Mouse (Mus musculus): ENCODE data around the gene Atp2a2. TPM values are rescaled to one million over a fixed set of nuclear protein-coding genes. Genes with fewer than 3 reads are reported as not detected.

The Atp2a2 gene
- polyA plus RNA-seq, 2 experiments: 12.8 to 25.9 TPM

DNA sequence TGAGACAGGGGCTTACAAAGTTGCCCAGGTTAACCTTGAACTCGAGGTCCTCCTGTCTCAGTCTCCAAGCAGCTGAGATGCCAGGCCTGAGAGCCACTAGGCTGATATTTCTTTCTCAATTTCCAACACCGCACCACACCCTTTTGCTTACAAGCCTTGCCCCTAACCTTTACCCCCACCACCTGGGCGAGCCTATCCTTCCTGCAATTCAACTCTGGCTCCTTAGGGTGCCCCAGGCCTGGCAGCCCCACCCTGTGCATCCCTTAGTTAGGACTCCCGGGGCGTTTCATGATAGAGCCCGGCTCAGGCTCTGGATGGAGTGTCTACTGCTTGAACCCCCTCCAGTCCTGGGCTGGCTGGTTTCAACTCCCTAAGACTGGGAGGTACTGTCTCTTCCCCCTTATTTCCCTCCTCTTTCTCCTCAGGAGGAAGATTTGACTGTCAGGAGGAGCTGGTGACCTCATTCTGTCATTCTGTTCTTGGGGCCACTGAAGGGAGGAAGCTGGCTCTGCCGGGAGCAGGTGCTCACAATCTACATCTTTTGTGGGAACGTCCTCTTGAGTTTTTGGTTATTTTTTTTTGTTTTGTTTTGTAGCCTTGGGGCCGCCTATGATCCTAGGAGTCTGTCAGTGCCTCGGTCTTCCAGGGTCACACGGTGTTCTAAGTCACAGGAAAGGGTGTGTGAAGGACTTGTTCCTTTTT lies 14.2 kb upstream of the Atp2a2 start:
- H3K9ac ChIP-seq (replicated peaks): no peak overlapping the region
- no peaks in the 10 kb centered on the region; the same call in 1 of the 2 replicates for H3K27me3 ChIP-seq (ENCODE audit: control insufficient read depth, insufficient read depth, low read length)
- ATAC-seq (ENCODE audit: insufficient read depth) (no peak), DNase-seq (ENCODE audit: low read depth in 3 of 3, low spot score in 3 of 3) (no peak)
- WGBS (ENCODE audit: insufficient replicate concordance): 48% methylated on average over 11 of the region's 11 CpGs
- H3K4me1 ChIP-seq (replicated peaks; ENCODE audit: control insufficient read depth in 2 of 2, insufficient read depth in 2 of 2, low read length in 1 of 2): peaks cover 3 to 4% of the 10 kb centered on the region in 2 experiments; a peak in 2 of 4 replicates
- no peak overlapping the region for H3K4me2 ChIP-seq (ENCODE audit: low read depth)
- H3K27ac ChIP-seq: no peak overlapping the region
- H3K4me3 ChIP-seq (ENCODE audit: insufficient read depth in 1 of 2, low read depth in 2 of 2, low read length in 2 of 2): no peak overlapping the region
- no peaks in the 10 kb centered on the region for H3K9me3 ChIP-seq (ENCODE audit: control insufficient read depth, low read length)
- no peaks in the 10 kb centered on the region for H3K36me3 ChIP-seq (replicated peaks; ENCODE audit: control insufficient read depth, insufficient read depth, low read depth)
- TF ChIP-seq CTCF (IDR thresholded peaks at IDR 0.05; ENCODE audit: low read depth): no peak
- no peak for TF ChIP-seq EP300 (IDR thresholded peaks at IDR 0.05; ENCODE audit: low read depth)

- WGBS (ENCODE audit: insufficient replicate concordance): 19% methylated on average over 8 of the region's 8 CpGs
Observed at GRCm38 (mm10) chr5:122514127-122514521, 12.1 kb upstream of the Atp2a2 start.

DNA sequence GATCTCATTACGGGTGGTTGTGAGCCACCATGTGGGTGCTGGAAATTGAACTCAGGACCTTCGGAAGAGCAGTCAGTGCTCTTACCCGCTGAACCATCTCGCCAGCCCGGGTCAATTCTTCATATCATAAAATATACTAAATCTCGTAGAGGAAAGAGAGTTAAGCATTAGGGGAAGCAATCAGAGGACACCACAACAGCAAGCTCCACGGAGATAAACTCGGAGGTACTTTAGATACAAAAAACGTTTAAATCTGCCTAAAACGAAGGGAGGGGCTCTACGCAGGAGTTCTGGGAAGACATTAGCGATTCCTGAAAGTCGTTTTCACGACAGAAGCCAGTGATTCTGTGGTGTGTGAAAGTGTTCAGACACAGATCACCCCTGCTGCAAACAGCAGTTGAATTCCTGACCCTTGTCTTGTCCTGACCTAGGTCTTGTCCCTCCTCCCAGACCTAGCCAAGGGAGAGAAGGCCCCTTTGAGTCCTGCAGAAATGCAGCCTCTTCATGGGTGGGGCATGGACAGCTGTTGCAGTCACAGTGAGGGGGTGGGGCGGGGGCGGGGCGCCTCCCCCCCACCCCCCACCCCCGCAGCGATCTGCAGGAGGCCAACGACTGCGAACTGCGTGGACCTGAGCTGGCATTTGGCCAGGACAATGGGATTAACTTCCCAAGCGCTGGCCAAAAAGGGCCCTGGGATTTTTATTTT lies 11.5 kb upstream of the Atp2a2 start:
- DNase-seq (ENCODE audit: low read depth in 3 of 3, low spot score in 3 of 3): no peak
- H3K4me1 ChIP-seq (replicated peaks; ENCODE audit: control insufficient read depth in 2 of 2, insufficient read depth in 2 of 2, low read length in 1 of 2): peaks cover 3 to 4% of the 10 kb centered on the region in 2 experiments; a peak in 2 of 4 replicates
- no peaks in the 10 kb centered on the region for H3K27me3 ChIP-seq (ENCODE audit: control insufficient read depth, insufficient read depth, low read length)
- TF ChIP-seq CTCF (IDR thresholded peaks at IDR 0.05; ENCODE audit: low read depth): no peak
- no peak for TF ChIP-seq EP300 (IDR thresholded peaks at IDR 0.05; ENCODE audit: low read depth)
- no peaks in the 10 kb centered on the region for H3K36me3 ChIP-seq (replicated peaks; ENCODE audit: control insufficient read depth, insufficient read depth, low read depth)
- no peak overlapping the region for H3K4me3 ChIP-seq (ENCODE audit: insufficient read depth in 1 of 2, low read depth in 2 of 2, low read length in 2 of 2)
- 29% methylated on average over 22 of the region's 23 CpGs for WGBS (ENCODE audit: insufficient replicate concordance)
- ATAC-seq (ENCODE audit: insufficient read depth): no peak
- no peak overlapping the region for H3K27ac ChIP-seq
- peak overlapping the region; percentile 31; the same call in 1 of the 2 replicates for H3K4me2 ChIP-seq (ENCODE audit: low read depth)
- H3K9me3 ChIP-seq (ENCODE audit: control insufficient read depth, low read length): no peaks in the 10 kb centered on the region
- H3K9ac ChIP-seq (replicated peaks): no peak overlapping the region

More at GRCm38 (mm10) chr5:122514127-122514521, 12.1 kb upstream of the Atp2a2 start:
- Histone ChIP-seq H3K4me3 (ENCODE audit: insufficient read depth in 1 of 2, low read depth in 2 of 2, low read length in 2 of 2) (no peak overlapping the region), H3K4me2 (ENCODE audit: low read depth) (peak overlapping the region; percentile 31; the same call in 1 of the 2 replicates), H3K9ac (replicated peaks) (no peak overlapping the region), H3K36me3 (replicated peaks; ENCODE audit: control insufficient read depth, insufficient read depth, low read depth) (no peaks in the 10 kb centered on the region), H3K27ac (no peak overlapping the region), H3K9me3 (ENCODE audit: control insufficient read depth, low read length) (no peaks in the 10 kb centered on the region), H3K27me3 (ENCODE audit: control insufficient read depth, insufficient read depth, low read length) (no peaks in the 10 kb centered on the region; the same call in 1 of the 2 replicates), H3K4me1 (replicated peaks; ENCODE audit: control insufficient read depth in 2 of 2, insufficient read depth in 2 of 2, low read length in 1 of 2) (peaks cover 3 to 4% of the 10 kb centered on the region in 2 experiments; a peak in 2 of 4 replicates)
- no peak for TF ChIP-seq EP300 (IDR thresholded peaks at IDR 0.05; ENCODE audit: low read depth)
- TF ChIP-seq CTCF (IDR thresholded peaks at IDR 0.05; ENCODE audit: low read depth): no peak
- ATAC-seq (ENCODE audit: insufficient read depth): no peak
- DNase-seq (ENCODE audit: low read depth in 3 of 3, low spot score in 3 of 3): no peak

DNA sequence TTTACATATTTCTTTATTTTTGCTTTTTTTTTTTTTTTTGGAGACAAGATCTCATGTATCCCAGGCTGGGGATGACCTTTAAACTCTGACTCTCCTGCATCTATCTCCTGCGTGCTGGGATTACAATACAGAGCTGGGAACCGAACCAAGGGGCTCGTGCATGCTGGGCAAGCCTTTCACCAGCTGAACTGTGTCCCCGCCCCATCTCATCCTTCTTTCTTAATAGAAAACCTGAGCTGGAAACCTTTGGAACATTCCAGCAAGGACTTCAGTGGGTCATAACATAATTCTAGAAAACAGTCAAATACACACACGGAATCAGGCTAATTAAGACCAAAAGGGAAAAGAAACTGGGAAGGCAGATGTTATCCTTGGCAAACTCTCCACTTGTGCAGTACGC lies 10.0 kb upstream of the Atp2a2 start:
- ATAC-seq (ENCODE audit: insufficient read depth) (no peak), DNase-seq (ENCODE audit: low read depth in 3 of 3, low spot score in 3 of 3) (no peak)
- WGBS (ENCODE audit: insufficient replicate concordance): 67% methylated on average over 6 of the region's 6 CpGs
- Histone ChIP-seq H3K9me3 (ENCODE audit: control insufficient read depth, low read length) (no peaks in the 10 kb centered on the region), H3K9ac (replicated peaks) (no peak overlapping the region), H3K36me3 (replicated peaks; ENCODE audit: control insufficient read depth, insufficient read depth, low read depth) (no peaks in the 10 kb centered on the region), H3K4me2 (ENCODE audit: low read depth) (no peak overlapping the region), H3K27me3 (ENCODE audit: control insufficient read depth, insufficient read depth, low read length) (no peaks in the 10 kb centered on the region), H3K4me1 (replicated peaks; ENCODE audit: control insufficient read depth in 2 of 2, insufficient read depth in 2 of 2, low read length in 1 of 2) (peaks cover 3 to 4% of the 10 kb centered on the region in 2 experiments; a peak in 2 of 4 replicates), H3K27ac (no peak overlapping the region), H3K4me3 (ENCODE audit: insufficient read depth in 1 of 2, low read depth in 2 of 2, low read length in 2 of 2) (no peak overlapping the region)
- TF ChIP-seq EP300 (IDR thresholded peaks at IDR 0.05; ENCODE audit: low read depth): no peak

- ATAC-seq (ENCODE audit: insufficient read depth): no peak
- no peak overlapping the region for H3K4me3 ChIP-seq (ENCODE audit: insufficient read depth in 1 of 2, low read depth in 2 of 2, low read length in 2 of 2)
- no peak for TF ChIP-seq CTCF (IDR thresholded peaks at IDR 0.05; ENCODE audit: low read depth)
- TF ChIP-seq EP300 (IDR thresholded peaks at IDR 0.05; ENCODE audit: low read depth): no peak
- no peak overlapping the region for H3K9ac ChIP-seq (replicated peaks)
- H3K36me3 ChIP-seq (replicated peaks; ENCODE audit: control insufficient read depth, insufficient read depth, low read depth): no peaks in the 10 kb centered on the region
- DNase-seq (ENCODE audit: low read depth in 3 of 3, low spot score in 3 of 3): no peak
- WGBS (ENCODE audit: insufficient replicate concordance): 28% methylated on average over 9 of the region's 9 CpGs
- H3K4me2 ChIP-seq (ENCODE audit: low read depth): no peak overlapping the region
- no peak overlapping the region for H3K27ac ChIP-seq
- no peaks in the 10 kb centered on the region for H3K27me3 ChIP-seq (ENCODE audit: control insufficient read depth, insufficient read depth, low read length)
- peaks cover 2% of the 10 kb centered on the region for H3K9me3 ChIP-seq (ENCODE audit: control insufficient read depth, low read length)
- peaks cover 3 to 4% of the 10 kb centered on the region in 2 experiments; a peak in 2 of 4 replicates for H3K4me1 ChIP-seq (replicated peaks; ENCODE audit: control insufficient read depth in 2 of 2, insufficient read depth in 2 of 2, low read length in 1 of 2)
Observed at GRCm38 (mm10) chr5:122511405-122511804, 9.4 kb upstream of the Atp2a2 start.
